Mouse (Mus musculus) midbrain, embryonic 15.5 days (tissue): ENCODE data around the gene Olfm3. TPM values are rescaled to one million over a fixed set of nuclear protein-coding genes. Genes with fewer than 3 reads are reported as not detected.

Source experiments
- ATAC-seq: fragments of 200-750 bp; cut with Nextera tagmentation; replicated peaks from 2 replicates; pipeline ENCODE4 v1.8.0; 2017; ENCODE audit warnings: moderate TSS enrichment
- H3K27ac ChIP-seq: fragments of 300-500 bp; sonication (generic); 2 replicates; pipeline ENCODE4 v1.5.1; 2015; ENCODE audit warnings: mild to moderate bottlenecking, inconsistent platforms
- H3K27me3 ChIP-seq: fragments of 300-500 bp; sonication (generic); replicated peaks from 2 replicates; pipeline ENCODE4 v1.6.1; 2015; ENCODE audit warnings: inconsistent platforms
- H3K36me3 ChIP-seq: fragments of 300-500 bp; sonication (generic); replicated peaks from 2 replicates; pipeline ENCODE4 v1.6.1; 2015; ENCODE audit warnings: inconsistent platforms
- H3K4me1 ChIP-seq: fragments of 300-500 bp; sonication (generic); 2 replicates; pipeline ENCODE4 v1.6.1; 2015; ENCODE audit warnings: inconsistent platforms
- H3K4me2 ChIP-seq: fragments of 300-500 bp; sonication (generic); 2 replicates; pipeline ENCODE4 v1.6.1; 2015; ENCODE audit warnings: inconsistent platforms, mild to moderate bottlenecking, moderate library complexity
- H3K4me3 ChIP-seq: fragments of 300-500 bp; sonication (generic); 2 replicates; pipeline ENCODE4 v1.5.1; 2015; ENCODE audit warnings: mild to moderate bottlenecking, inconsistent platforms
- H3K9ac ChIP-seq: fragments of 300-500 bp; sonication (generic); 2 replicates; pipeline ENCODE4 v1.6.1; 2015; ENCODE audit warnings: mild to moderate bottlenecking, inconsistent platforms
- H3K9me3 ChIP-seq: fragments of 300-500 bp; sonication (generic); 2 replicates; pipeline ENCODE4 v1.6.1; 2016; ENCODE audit warnings: inconsistent platforms
- WGBS: fragments of 180-500 bp; shearing (Covaris S2); methylation state at CpG from one replicate; pipeline ENCODE4 v1.1.7; 2015; ENCODE audit warnings: mixed read lengths; 5-methylcytosine and 5-hydroxymethylcytosine counted together
- polyA plus RNA-seq: library from polyadenylated mRNA; unstranded; fragments of >200 nt; fragmentation: Nextera tagmentation; extraction: Ambion mirVana; gene quantifications from 2 replicates; pipeline ENCODE4 v1.2.1, GENCODE M21; 2015

The Olfm3 gene
- polyA plus RNA-seq, 1 experiment from 2014 or later = 16.9 TPM

DNA sequence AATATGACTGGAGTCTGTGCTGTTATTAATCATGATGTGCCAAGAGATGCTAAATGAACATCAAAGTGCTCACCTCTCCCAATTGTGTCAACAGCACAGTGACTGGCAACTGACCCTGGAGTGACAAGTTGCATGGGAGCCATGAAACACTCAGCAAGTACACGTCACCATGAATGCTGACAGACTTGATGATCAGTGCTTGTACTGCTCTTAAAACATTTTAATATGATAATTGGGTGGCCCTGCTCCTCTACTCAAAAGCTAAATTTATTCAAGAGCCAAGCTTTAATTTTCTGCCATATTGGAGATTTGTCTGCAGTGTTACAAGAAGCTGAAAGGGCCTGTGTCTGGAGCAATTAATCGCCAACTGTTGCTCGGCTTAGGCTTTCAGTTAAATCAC, 184.4 kb downstream of the Olfm3 start:
- no peak for ATAC-seq
- H3K27me3 ChIP-seq = no peaks in the 10 kb centered on the region

GRCm38 (mm10) chr3:115090670-115091069, 186.8 kb downstream of the Olfm3 start:
- Histone ChIP-seq H3K36me3 (no peaks in the 10 kb centered on the region), H3K4me1 (no peaks in the 10 kb centered on the region), H3K4me2 (no peak overlapping the region), H3K27me3 (no peaks in the 10 kb centered on the region), H3K9ac (no peak overlapping the region), H3K27ac (no peak overlapping the region), H3K4me3 (no peak overlapping the region), H3K9me3 (no peaks in the 10 kb centered on the region)
- ATAC-seq = no peak
- 20% methylated on average over 2 of the region's 2 CpGs for WGBS

More for the DNA sequence above, 184.4 kb downstream of the Olfm3 start:
- no peak overlapping the region for H3K9ac ChIP-seq
- H3K9me3 ChIP-seq = no peaks in the 10 kb centered on the region
- no peaks in the 10 kb centered on the region for H3K4me1 ChIP-seq
- H3K36me3 ChIP-seq = no peaks in the 10 kb centered on the region
- no peak overlapping the region for H3K4me2 ChIP-seq
- no peak overlapping the region for H3K27ac ChIP-seq
- H3K4me3 ChIP-seq = no peak overlapping the region
- WGBS = 68% methylated on average over 3 of the region's 3 CpGs

DNA sequence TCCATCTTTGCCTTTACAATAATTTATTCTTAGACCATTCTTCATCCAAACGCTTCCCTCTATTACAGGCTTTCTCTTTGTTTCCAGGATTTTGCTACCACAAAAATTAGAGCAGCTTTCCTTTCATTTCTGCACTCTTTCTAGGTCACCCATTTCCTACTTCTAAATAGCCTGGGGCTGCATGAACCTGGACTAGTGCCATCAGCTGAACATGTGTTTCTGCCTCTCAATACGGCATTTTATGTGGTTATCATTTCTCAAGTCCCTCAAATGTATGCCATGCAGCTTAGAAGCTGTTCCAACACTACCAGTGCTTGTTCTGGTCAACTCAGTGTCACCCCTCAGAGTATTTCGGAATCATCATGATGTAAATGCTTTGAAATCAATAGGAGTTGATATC, 191.6 kb downstream of the Olfm3 start:
- Histone ChIP-seq H3K27ac (no peak overlapping the region), H3K27me3 (no peaks in the 10 kb centered on the region), H3K4me1 (no peaks in the 10 kb centered on the region), H3K9me3 (no peaks in the 10 kb centered on the region), H3K9ac (no peak overlapping the region), H3K4me2 (no peak overlapping the region), H3K4me3 (no peak overlapping the region), H3K36me3 (no peaks in the 10 kb centered on the region)
- ATAC-seq = no peak
- WGBS = 65% methylated on average over 3 of the region's 3 CpGs

- Histone ChIP-seq H3K4me3 (no peak overlapping the region), H3K9ac (no peak overlapping the region), H3K36me3 (no peaks in the 10 kb centered on the region), H3K9me3 (no peaks in the 10 kb centered on the region), H3K27ac (no peak overlapping the region), H3K27me3 (no peaks in the 10 kb centered on the region), H3K4me1 (no peaks in the 10 kb centered on the region), H3K4me2 (no peak overlapping the region)
- ATAC-seq = no peak
- 87% methylated on average over 1 of the region's 1 CpGs for WGBS
These were observed 195.7 kb downstream of the Olfm3 start for GRCm38 (mm10) chr3:115099590-115099989.

GRCm38 (mm10) chr3:115104155-115104801, 200.4 kb downstream of the Olfm3 start:
- no peak overlapping the region for H3K9ac ChIP-seq
- 44% methylated on average over 2 of the region's 2 CpGs for WGBS
- no peak overlapping the region for H3K4me2 ChIP-seq
- H3K9me3 ChIP-seq = no peaks in the 10 kb centered on the region
- no peak overlapping the region for H3K27ac ChIP-seq
- H3K4me3 ChIP-seq = no peak overlapping the region
- H3K36me3 ChIP-seq = no peaks in the 10 kb centered on the region
- H3K27me3 ChIP-seq = no peaks in the 10 kb centered on the region
- H3K4me1 ChIP-seq = no peaks in the 10 kb centered on the region
- ATAC-seq = peak; percentile 74

DNA sequence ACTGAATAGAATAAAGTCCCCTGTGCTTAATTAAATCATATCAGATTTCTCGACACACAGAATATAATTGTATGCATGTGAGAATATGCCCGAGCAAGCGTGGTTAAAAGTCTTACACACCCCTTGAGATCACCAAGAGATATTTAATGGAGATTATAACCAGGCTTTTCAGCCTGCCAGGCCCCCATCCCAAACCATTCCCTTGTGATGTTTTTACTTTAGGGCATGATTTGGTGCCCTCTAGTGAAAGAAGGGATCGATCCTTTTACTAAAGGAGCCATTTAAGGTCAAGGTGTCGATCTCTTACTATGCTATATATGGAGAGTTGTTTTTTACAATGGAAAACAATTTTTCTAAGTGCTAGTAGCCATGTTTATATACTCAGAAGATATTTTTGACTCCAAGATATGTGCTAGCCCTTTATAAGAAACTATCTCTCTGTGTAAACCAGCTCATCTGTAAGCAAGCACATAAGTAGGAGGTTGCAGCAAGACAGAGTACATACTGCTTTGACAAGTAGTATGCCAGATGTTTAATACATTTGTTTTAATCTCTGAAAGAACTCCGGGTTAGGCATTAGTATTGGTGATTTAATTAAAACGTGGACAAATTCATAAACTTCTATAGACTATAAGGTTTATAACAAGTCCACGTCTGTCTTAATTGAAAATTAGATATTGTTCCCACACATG, 201.1 kb downstream of the Olfm3 start:
- Histone ChIP-seq H3K27ac (no peak overlapping the region), H3K4me1 (no peaks in the 10 kb centered on the region), H3K36me3 (no peaks in the 10 kb centered on the region), H3K4me2 (no peak overlapping the region), H3K4me3 (no peak overlapping the region), H3K9ac (no peak overlapping the region), H3K27me3 (no peaks in the 10 kb centered on the region), H3K9me3 (no peaks in the 10 kb centered on the region)
- ATAC-seq = peak; percentile 80
- WGBS = 27% methylated on average over 8 of the region's 8 CpGs

- no peaks in the 10 kb centered on the region for H3K36me3 ChIP-seq
- WGBS = 56% methylated on average over 2 of the region's 2 CpGs
- H3K27me3 ChIP-seq = no peaks in the 10 kb centered on the region
- H3K4me1 ChIP-seq = no peaks in the 10 kb centered on the region
- H3K27ac ChIP-seq = no peak overlapping the region
- H3K4me2 ChIP-seq = no peak overlapping the region
- no peaks in the 10 kb centered on the region for H3K9me3 ChIP-seq
- no peak overlapping the region for H3K9ac ChIP-seq
- H3K4me3 ChIP-seq = no peak overlapping the region
- ATAC-seq = no peak
These were observed 241.8 kb downstream of the Olfm3 start for GRCm38 (mm10) chr3:115145722-115146121.

GRCm38 (mm10) chr3:115146244-115146643, 242.4 kb downstream of the Olfm3 start:
- 81% methylated on average over 2 of the region's 2 CpGs for WGBS
- no peaks in the 10 kb centered on the region for H3K4me1 ChIP-seq
- H3K9ac ChIP-seq = no peak overlapping the region
- H3K36me3 ChIP-seq = no peaks in the 10 kb centered on the region
- ATAC-seq = no peak
- no peaks in the 10 kb centered on the region for H3K9me3 ChIP-seq
- no peak overlapping the region for H3K4me3 ChIP-seq
- H3K27me3 ChIP-seq = no peaks in the 10 kb centered on the region
- H3K27ac ChIP-seq = no peak overlapping the region
- no peak overlapping the region for H3K4me2 ChIP-seq

DNA sequence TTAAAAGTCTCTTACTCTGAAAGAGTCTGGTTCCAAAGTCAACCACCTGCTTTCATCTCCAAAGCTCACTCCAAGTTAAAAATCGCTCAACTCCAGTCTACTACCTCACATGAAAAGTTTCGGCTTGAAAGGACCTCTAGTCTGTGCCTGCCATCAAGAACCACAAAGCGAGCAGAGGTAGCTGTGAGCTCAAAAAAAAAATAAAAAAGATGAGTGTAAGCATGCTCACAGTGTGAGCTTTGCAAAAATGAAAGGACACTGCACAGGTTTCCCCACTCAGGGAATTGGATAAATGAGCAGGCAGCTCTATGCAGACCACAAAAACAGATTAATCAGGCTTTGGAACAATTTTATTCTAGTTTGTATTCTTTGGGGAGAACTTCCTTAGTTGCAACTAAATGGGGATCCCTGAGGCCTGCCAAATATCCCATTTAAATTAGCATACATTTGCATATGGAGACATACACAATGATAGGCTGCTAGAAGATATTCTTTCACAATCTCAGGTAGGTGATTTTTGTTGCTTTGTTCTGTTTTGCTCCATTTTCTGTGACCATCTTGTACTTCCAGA, 255.1 kb downstream of the Olfm3 start:
- Histone ChIP-seq H3K4me1 (no peaks in the 10 kb centered on the region), H3K36me3 (no peaks in the 10 kb centered on the region), H3K27me3 (no peaks in the 10 kb centered on the region), H3K27ac (no peak overlapping the region), H3K4me3 (no peak overlapping the region), H3K4me2 (no peak overlapping the region), H3K9ac (no peak overlapping the region), H3K9me3 (no peaks in the 10 kb centered on the region)
- ATAC-seq = peak; percentile 63
- WGBS = 63% methylated on average over 3 of the region's 3 CpGs

DNA sequence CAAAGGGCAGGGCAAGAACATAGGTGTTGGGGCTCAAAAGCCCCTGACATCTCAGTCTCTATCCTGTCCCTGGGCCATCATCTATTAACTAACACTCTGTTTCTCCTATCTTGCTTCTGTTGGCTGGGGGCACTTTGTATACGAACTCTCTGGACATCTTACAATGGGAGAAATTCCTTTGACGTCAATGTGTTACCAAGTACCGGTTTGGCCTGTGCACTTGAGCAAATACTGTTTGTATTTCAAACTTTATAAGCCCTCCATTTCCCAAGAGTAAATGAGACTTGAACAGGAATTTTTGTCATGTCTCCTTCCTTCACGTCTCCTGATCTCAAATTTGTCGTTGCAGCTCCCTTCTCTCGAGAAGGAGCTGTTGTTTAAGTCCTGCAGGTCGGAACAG, 270.7 kb downstream of the Olfm3 start:
- 91% methylated on average over 7 of the region's 7 CpGs for WGBS
- no peaks in the 10 kb centered on the region for H3K36me3 ChIP-seq
- H3K4me1 ChIP-seq = no peaks in the 10 kb centered on the region
- H3K27me3 ChIP-seq = no peaks in the 10 kb centered on the region
- H3K9me3 ChIP-seq = no peaks in the 10 kb centered on the region
- no peak for ATAC-seq
- no peak overlapping the region for H3K4me2 ChIP-seq
- H3K9ac ChIP-seq = no peak overlapping the region
- no peak overlapping the region for H3K27ac ChIP-seq
- H3K4me3 ChIP-seq = no peak overlapping the region
